Mouse (Mus musculus) gastrocnemius, postnatal 14 days (tissue): ENCODE results near the gene Rnf166. TPM values are rescaled to one million over a fixed set of nuclear protein-coding genes. Genes with fewer than 3 reads are reported as not detected.
A peak's percentile ranks its signal among the peaks of the same experiment; 100 is the strongest.

ENCODE experiments used
- DNase-seq: peaks from one replicate; pipeline ENCODE4 v3.0.0; 2021; ENCODE audit warnings: mixed read lengths
- intact Hi-C: fragments of 180-260 bp; cut with DNase I; formaldehyde crosslinking; loops from one replicate; pipeline ENCODE4 v1.15.1; 2025; ENCODE audit warnings: low total_unique reads
- long read RNA-seq, 2 experiments: library from polyadenylated mRNA; stranded (forward); transcript quantifications; one replicate each; pipeline ENCODE4 v2.0.0; 2021
- total RNA-seq, 2 experiments: library from RNA; stranded (reverse); gene quantifications; 2 replicates each; pipeline ENCODE4 v1.2.3; 2021

Gene Rnf166
- total RNA-seq = 10 to 100 TPM; 23.9 to 28.7 TPM
- long read RNA-seq, experiment 1, transcript Rnf166-201 (6 exons, 1,783 nt) = major isoform, 25 of 30 reads
- long read RNA-seq, experiment 1, partial matches to known transcripts = 1 of 30 reads
- long read RNA-seq, experiment 1, other reads (novel, unspliced or antisense) = 3 of 30 reads
- long read RNA-seq, experiment 2, transcript Rnf166-201 (6 exons, 1,783 nt) = major isoform, 36 of 40 reads
- long read RNA-seq, experiment 2, partial matches to known transcripts = 1 of 40 reads
- long read RNA-seq, experiment 2, other reads (novel, unspliced or antisense) = 3 of 40 reads

DNA sequence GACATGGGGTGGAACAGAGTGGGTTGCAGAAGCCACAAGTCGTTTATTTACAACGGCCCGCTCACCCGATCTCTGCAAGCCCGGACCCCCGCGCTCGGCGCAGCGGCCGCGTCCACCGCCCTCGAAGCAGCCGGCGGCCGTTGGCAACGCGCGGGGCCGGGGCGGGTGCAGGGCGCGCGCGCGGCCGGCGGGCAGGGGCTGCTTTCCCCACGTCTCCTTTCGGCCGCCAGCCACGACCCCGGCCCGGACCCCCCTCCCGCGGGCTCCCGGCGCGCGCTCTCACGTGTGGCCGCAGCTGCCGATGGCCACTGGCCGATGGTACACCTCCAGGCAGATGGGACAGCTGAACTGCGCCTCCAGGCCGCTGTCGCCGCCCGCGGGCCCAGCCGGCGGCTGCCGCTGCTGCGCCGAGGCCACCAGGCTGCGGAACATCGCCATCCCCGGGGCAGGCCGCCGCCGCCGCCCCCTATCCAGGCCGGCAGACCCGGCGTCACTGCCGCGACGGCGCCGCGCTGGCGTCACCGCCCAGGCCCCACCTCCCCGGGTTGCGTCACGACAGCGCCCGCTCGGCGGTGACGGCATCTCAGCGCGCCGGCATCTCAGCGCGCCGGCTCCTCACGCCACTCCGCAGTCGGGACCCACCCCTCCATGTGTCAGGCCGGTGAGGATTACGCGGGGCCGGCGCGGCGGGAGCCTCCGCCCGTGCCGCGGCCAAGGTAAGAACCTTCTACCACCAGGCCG, at the start of gene Rnf166, which contains the start of gene Ctu2:
Gene Rnf166 (minus strand): TSS at position 485 of the 741 bp plus-strand sequence.
Gene Ctu2 (plus strand): TSS at position 564 of the 741 bp plus-strand sequence.
- intact Hi-C loops = no loop called here
- peak; percentile 91 for DNase-seq

- DNase-seq = no peak
- intact Hi-C loops = no loop called here
These were observed 49.1 kb upstream of the Rnf166 start for GRCm38 (mm10) chr8:122525004-122525403.

DNA sequence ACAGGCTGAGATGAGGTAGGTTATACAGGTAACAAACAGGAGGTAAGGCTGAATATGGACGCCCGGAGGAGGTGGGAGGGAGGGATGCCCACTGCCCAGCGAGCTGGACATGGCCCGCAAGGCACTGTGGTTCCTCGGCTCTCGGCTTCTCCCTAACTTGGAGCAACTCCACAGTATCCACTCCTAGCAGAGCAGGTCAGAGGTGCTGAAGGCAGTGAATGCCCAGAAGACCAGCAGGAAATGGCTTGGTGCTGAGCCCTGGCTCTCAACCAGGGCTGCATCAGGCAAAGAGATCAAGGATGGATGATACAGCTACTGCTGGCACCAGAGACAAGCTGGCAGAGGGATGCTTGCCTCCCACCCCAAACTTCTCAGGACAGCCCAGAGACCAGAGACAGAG, 48.6 kb upstream of the Rnf166 start:
- intact Hi-C loops = no loop called here
- DNase-seq = peak; percentile 41

- DNase-seq = no peak
- intact Hi-C loops = no loop called here
These were observed 47.9 kb upstream of the Rnf166 start for GRCm38 (mm10) chr8:122523652-122524360.

- intact Hi-C loops = no loop called here
- DNase-seq = peak; percentile 55
These were observed 47.2 kb upstream of the Rnf166 start for GRCm38 (mm10) chr8:122522796-122523651.

GRCm38 (mm10) chr8:122520611-122521010, 44.7 kb upstream of the Rnf166 start:
- intact Hi-C loops = no loop called here

DNA sequence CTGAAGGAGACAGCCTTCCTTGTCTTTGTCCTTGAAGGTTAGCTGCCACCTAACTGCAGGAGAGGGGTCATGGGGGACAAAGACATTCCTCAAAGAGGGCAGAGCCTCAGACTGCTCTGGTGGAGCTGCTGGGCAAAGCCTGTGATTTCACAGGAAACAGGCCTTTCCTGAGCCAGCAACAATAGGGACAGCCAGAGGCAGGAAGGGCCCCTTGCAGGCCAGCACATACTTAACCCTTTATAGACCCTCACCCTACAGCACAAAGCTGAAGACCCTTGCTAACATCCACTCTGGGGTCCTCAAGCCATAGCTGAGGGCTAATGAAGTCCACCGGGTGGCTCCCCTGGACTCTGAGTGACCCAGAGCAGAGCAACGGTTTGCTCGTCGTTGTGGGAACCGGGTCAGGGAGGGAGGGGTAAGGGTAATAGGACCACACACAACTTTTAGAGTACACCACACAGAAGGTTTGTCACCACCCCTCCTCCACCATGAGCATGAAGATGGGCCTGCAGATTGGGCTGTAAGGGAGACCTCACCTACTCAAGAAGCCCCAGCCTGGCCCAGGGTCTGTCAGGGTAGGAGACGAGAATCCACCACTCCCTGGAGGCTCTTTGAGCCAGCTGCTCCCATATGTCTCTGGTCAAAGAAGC, 41.8 kb upstream of the Rnf166 start:
- DNase-seq = no peak
- intact Hi-C loops = no loop called here

More at GRCm38 (mm10) chr8:122520611-122521010, 44.7 kb upstream of the Rnf166 start:
- no peak for DNase-seq

GRCm38 (mm10) chr8:122515699-122516098, 39.8 kb upstream of the Rnf166 start:
- DNase-seq = no peak
- intact Hi-C loops = no loop called here

DNA sequence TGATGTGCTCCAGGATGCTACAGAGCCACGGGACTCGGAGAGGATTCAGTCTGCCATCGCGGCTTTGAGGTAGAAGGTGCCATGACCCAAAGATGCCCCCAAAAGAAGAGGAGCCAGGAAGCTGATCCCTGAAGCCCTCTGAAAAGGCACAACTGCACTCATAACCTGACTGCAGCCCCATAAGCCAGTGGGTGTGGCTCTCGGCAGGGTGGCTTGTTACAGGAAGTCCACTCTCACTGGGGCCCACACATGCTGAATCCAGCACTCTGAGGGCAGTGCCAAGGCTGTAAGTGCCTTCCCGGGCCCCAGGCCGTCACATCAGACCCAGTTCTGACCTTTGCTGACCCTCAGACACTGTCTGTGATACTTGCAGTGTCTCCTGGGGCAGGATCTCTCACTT, 36.5 kb upstream of the Rnf166 start:
- no peak for DNase-seq
- intact Hi-C loops = no loop called here

DNA sequence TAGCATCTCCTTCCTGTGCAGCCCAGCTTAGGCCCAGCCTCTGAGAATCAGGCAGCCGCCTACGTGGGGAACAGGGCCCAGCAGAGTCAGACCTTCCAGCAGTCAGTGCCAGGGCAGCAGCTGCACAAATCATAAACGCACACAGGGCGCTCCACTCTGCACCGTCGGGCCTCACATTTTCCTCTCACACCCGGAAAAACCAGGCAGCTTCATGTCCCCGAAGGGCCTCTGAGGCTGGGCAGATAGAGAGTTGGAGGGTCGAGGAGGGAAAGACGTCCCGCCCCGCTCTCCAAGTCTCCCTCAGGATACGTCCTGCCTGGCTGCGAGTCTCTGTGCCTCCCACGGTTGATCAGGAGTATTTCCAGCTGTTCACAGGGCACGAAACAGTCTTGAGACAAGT, 35.7 kb upstream of the Rnf166 start:
- intact Hi-C loops = no loop called here
- DNase-seq = peak; percentile 84

DNA sequence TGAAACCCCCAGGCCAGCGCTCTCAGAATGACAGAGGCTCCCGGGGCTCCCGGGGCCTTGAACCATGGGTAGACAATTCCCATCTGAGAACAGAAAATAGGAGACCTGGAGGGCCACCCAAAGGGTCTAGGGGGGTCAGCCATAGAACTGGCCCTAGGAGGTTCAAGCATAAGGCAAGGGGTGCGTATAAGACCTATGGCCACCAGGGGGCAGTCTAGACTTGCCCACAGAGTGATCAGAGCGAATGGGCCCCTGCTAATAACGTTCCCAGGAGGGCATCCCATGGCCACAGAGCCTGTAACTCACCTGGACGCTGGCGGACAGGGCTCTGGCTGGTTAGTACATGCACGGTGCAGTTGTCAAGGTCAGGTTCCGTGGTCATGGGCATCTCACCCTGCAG, 25.0 kb upstream of the Rnf166 start:
- intact Hi-C loops = loop anchor here (2.0 to 5.0 kb wide), 2 partner anchors 50 to 331 kb away; partner anchors contain the start of gene Piezo1
- peak; percentile 81 for DNase-seq

- intact Hi-C loops = no loop called here
- DNase-seq = no peak
These were observed 22.0 kb upstream of the Rnf166 start for GRCm38 (mm10) chr8:122497912-122498311.

DNA sequence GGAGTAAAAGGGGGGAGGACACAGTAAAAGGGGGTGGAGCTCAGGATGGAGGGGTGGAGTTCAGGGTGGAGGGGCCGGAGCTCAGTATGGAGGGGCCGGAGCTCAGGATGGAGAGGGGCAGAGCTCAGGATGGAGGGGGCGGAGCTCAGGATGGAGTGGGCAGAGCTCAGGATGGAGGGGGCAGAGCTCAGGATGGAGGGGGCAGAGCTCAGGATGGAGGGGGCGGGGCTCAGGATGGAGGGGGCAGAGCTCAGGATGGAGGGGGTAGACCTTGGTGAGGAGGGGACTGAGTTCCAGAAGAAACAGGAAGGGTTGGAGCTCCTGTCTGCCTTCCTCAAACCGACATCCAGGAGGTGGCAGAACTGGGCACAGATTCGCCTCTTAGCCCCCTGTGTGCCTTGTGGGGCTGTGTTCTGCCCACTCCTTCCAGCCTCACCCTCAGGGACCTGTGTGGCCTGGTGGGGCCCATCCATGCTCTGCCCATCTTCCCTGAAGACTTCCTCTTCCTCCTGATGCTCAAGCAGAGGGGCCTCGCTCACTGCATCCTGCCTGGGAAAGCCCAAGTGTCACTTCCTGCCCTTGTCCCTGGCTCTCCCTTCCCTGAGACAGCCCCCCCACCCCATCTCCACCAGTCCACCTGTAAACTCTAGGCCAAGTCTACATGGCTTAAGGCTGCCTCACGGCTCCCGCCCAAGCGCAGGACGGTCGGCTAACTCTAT, 21.3 kb upstream of the Rnf166 start:
- no peak for DNase-seq
- intact Hi-C loops = no loop called here

GRCm38 (mm10) chr8:122488387-122488786, 12.5 kb upstream of the Rnf166 start:
- intact Hi-C loops = no loop called here
- DNase-seq = no peak

GRCm38 (mm10) chr8:122484831-122485230, 9.0 kb upstream of the Rnf166 start:
- intact Hi-C loops = no loop called here
- no peak for DNase-seq

DNA sequence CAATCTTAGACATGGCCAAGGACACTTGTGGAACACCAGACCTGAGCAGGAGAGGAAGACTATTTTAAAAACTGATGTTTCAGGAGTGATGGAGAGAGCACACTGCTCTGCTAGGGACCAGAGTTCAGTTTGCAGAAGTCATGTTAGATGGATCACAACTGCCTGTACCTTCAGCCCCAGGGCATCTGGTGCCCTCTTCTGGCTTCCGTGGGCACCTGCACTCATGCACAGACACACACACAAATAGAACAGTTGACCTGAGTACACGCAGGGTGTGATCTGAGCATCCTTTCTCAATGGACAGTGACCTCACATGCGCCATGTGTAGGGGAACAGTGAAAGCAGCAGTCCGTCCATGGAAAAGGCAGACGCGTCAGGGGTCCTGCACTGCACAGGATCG, 8.0 kb upstream of the Rnf166 start:
- no peak for DNase-seq
- intact Hi-C loops = no loop called here

DNA sequence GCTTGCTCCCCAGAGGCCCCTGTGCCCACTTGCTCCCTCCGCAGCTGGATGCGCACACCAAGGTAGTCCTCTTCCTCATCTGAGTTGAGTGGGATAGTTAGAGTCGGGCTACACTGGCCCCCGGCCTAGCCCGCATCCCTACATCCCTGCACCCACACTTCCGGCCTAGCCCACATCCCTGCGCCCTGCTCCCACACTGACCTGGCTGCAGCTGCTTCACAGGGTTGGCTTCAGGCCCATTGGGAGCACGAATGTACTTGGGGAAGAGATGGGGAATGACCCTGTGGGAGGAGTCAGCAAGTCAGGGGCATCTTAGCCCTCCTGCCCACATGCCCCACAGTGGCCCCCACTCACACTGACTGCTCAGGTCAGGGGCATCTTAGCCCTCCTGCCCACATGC, 6.6 kb upstream of the Rnf166 start:
- intact Hi-C loops = no loop called here
- no peak for DNase-seq

- intact Hi-C loops = no loop called here
- DNase-seq = peak; percentile 34
These were observed 808 bp downstream of the Rnf166 start for GRCm38 (mm10) chr8:122474951-122475560.
